Mouse (Mus musculus) testis, postnatal 14 days (tissue): Measurements from ENCODE around the gene Cnksr3.
A peak's percentile ranks its signal among the peaks of the same experiment; 100 is the strongest.

Experiments
- DNase-seq: peaks from one replicate; pipeline ENCODE4 v3.0.0; 2021; ENCODE audit warnings: low spot score

Cnksr3 gene

GRCm38 (mm10) chr10:7145614-7146013 lies 66.4 kb downstream of the Cnksr3 start:
- DNase-seq, result no peak

GRCm38 (mm10) chr10:7144081-7144783 lies 67.8 kb downstream of the Cnksr3 start:
- DNase-seq, result no peak

- no peak for DNase-seq
Measured at GRCm38 (mm10) chr10:7142287-7142686, 69.8 kb downstream of the Cnksr3 start.

- no peak for DNase-seq
Measured at GRCm38 (mm10) chr10:7140282-7140681, 71.8 kb downstream of the Cnksr3 start.

- no peak for DNase-seq
Measured at GRCm38 (mm10) chr10:7138049-7138448, 74.0 kb downstream of the Cnksr3 start.

- no peak for DNase-seq
Measured at GRCm38 (mm10) chr10:7135751-7136150, 76.3 kb downstream of the Cnksr3 start.

GRCm38 (mm10) chr10:7133005-7133404 lies 79.0 kb downstream of the Cnksr3 start:
- no peak for DNase-seq

GRCm38 (mm10) chr10:7131441-7131840 lies 80.6 kb downstream of the Cnksr3 start:
- no peak for DNase-seq

GRCm38 (mm10) chr10:7127828-7128227 lies 84.2 kb downstream of the Cnksr3 start:
- no peak for DNase-seq

GRCm38 (mm10) chr10:7126882-7127281 lies 85.2 kb downstream of the Cnksr3 start:
- DNase-seq, result no peak

- DNase-seq, result no peak
Measured at GRCm38 (mm10) chr10:7126287-7126686, 85.8 kb downstream of the Cnksr3 start.

- DNase-seq, result no peak
Measured at GRCm38 (mm10) chr10:7124993-7125392, 87.0 kb downstream of the Cnksr3 start.

- no peak for DNase-seq
Measured at GRCm38 (mm10) chr10:7122294-7122693, 89.7 kb downstream of the Cnksr3 start.

GRCm38 (mm10) chr10:7120206-7120605 lies 91.8 kb downstream of the Cnksr3 start:
- no peak for DNase-seq

GRCm38 (mm10) chr10:7118258-7119077 lies 93.6 kb downstream of the Cnksr3 start:
- no peak for DNase-seq

- no peak for DNase-seq
Measured at GRCm38 (mm10) chr10:7117785-7118184, 94.3 kb downstream of the Cnksr3 start.

GRCm38 (mm10) chr10:7114796-7115195 lies 97.2 kb downstream of the Cnksr3 start:
- no peak for DNase-seq

GRCm38 (mm10) chr10:7113747-7114146 lies 98.3 kb downstream of the Cnksr3 start:
- no peak for DNase-seq

GRCm38 (mm10) chr10:7113144-7113543 lies 98.9 kb downstream of the Cnksr3 start:
- no peak for DNase-seq

GRCm38 (mm10) chr10:7111462-7112000 lies 100.5 kb downstream of the Cnksr3 start:
- DNase-seq, result peak; percentile 41

GRCm38 (mm10) chr10:7103872-7104271 lies 108.2 kb downstream of the Cnksr3 start:
- DNase-seq, result no peak

- no peak for DNase-seq
Measured at GRCm38 (mm10) chr10:7077971-7078370, 134.1 kb downstream of the Cnksr3 start.

GRCm38 (mm10) chr10:7077389-7077808 lies 134.6 kb downstream of the Cnksr3 start:
- DNase-seq, result no peak
